Mouse (Mus musculus): ENCODE data around the gene Slc39a1. TPM values are rescaled to one million over a fixed set of nuclear protein-coding genes. Genes with fewer than 3 reads are reported as not detected.
"Not testable (repeated sequence)": the region's sequence is repeated elsewhere in the genome, so short reads cannot be mapped to it uniquely, and the experiment has no call there.

Gene Slc39a1
- polyA plus RNA-seq, 1 experiment: 76.1 TPM

DNA sequence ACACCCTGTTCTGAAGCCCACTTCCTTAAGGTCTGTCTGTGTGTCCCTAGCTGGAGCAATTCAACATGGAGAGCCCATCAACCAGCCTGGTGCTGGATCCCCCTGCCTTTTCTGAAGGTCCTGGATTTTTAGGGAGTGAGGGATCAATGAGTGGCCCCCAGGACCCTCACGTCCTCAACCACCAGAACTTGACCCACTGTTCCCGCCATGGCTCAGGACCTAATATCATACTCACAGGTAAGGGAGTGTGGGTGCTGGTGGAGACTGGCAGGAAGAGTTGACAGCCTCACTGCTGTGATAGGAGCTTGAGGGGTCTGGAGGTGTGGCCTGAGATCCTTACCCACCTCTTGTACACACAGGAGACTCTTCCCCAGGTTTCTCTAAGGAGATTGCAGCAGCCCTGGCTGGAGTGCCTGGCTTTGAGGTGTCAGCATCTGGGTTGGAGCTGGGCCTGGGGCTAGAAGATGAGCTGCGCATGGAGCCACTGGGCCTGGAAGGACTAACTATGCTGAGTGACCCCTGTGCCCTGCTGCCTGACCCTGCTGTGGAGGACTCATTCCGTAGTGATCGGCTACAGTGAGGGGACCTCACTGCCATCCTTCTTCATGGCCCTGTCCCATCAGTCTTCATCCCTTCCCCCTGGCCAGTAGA lies 15.3 kb downstream of the Slc39a1 start:
- 92% methylated on average over 5 of the region's 5 CpGs for WGBS
- no peak for DNase-seq (ENCODE audit: low read depth, low spot score)

DNA sequence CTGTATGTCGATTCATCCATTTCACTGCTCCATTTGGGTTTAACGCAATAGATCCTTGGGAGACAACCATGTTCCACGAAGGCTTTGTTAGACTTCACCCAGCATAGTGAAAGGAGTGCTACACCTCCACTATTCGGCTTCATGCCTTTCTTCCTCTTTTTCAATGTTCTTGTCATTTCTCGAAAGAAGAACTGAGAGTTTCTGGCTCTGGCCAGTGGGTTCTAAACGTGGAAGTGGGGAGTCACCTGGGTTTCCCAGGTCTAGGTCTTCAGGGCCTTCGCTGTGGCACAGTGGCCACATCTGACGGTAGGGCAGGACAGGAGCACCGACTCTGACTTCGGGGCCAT lies 16.7 kb downstream of the Slc39a1 start:
- 21% methylated on average over 10 of the region's 10 CpGs for WGBS
- no peak for DNase-seq (ENCODE audit: low read depth, low spot score)

DNA sequence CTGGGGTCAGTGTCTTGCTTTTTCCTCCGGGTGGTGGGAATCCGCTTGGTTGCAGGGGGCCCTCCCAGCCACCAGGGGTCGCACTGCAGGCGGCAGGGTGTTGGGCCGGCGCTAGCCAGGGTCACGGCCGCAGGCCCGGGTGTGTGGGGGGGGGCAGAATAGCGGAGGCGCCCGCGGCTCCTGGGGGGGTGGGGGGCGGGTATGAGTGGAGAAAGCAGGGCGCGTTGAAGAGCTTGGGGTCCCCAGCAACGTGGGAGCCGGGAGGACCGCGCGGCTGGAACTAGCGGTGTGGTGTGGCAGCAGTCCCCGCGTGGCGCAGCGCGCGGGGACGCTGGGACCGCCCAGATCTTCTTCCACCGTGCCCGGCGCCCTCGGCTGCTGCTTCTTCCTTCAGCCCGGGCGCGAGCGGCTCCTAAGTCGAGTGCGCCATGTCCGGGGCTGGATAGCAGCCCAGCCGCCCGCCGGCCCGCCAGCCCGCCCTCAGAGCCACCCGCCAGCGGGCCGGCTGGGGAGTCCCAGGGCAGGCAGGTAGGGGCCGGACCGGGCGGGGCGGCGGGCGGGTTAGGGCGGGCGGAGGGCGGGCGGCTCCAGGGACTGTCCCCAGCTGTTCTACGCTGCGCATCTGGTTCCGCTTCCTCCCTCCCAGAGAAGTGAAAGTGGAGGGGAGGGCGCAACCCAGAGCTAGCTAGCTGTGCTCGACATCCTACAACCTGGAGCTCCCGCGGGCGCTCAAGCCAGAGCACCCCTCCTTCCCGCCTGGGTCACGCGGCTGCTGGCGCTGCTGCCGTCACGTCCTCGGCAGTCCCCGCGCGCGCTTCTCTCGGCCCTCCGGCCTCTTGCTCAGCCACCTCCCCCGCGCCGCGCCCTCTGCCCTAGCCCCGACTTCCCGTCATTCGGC lies 17.3 kb downstream of the Slc39a1 start, which contains the start of gene Dennd4b:
Dennd4b (plus strand) TSS at position 152 of the 898 bp plus-strand sequence.
- WGBS: 1% methylated on average over 79 of the region's 87 CpGs

DNA sequence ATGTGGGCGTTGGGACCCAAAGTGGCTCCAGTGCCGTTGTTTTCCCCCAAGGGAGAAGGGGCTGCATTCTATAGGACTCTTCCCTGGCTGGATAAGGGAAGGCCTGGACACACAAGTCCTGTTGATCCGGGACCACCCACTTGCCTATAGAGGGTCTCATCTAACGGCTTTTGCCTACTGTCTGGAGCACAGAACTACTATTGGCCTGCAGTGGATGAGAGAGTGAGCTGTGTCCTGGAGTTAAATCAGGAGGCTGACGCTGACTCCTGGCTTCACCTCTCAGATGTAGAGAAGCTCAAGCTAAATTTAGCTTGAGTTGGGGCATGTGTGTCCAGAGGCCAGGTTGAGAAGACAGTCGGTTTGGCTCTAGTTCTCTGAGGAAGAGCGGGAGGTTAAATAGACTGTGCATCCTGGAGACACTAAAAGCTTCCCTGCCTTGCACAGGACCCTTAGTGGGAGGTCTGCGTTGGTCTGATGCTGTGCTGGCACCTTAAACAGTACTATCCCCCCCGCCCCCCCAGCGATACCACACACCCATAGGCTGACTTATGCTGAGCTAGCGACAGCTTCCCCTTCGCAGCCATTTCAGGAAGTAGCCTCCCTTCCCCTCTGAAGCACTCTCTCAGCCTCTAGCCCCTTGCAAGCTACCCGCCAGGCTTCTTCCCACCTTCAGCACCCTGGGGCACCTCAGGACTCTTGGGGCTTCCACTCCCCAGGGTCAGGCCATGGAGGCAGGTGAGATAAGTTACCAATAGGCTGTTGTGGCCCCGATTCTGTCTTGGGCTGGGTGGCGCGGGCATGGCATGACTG lies 18.2 kb downstream of the Slc39a1 start:
- no peak for DNase-seq (ENCODE audit: low read depth, low spot score)
- 29% methylated on average over 16 of the region's 16 CpGs for WGBS

More for the DNA sequence above, 17.3 kb downstream of the Slc39a1 start, which contains the start of gene Dennd4b:
- no peak for DNase-seq (ENCODE audit: low read depth, low spot score)

DNA sequence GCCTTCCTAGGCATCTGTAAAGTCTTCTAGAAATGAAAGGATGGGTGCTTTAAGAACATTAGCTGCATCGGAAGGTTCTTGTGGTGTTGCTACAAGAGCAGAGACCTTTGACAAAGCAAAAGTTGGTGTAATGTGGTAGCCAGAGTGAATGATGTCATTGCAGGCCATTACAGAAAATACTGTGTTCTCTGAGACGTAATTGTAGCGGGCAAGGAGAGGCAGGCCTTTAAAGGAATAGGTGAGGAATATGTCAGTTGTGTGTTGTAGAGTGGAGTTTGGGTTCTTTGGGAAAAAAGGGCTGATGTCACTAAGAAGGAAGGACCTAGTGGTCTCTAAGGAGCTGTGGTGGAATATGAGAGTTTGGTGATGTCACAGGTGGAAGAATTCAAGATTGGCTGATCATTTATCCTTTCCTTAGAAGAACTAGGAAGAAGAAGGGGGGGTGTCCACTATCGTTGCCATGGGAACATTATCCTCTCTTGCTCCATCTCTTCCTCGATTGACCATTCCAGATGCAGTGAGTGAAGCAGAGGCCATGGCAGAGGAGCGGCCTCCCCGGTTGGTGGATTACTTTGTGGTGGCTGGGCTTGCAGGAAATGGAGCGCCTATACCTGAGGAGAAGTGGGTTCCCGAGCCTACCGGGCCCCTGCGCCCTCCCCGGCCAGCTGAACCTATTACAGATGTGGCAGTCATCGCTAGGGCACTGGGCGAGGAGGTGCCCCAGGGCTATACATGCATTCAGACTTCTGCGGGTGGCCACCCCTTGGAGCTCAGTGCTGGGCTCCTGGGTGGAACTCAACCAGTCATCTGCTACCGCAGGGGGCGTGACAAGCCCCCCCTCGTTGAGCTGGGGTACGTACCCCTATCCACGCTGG lies 19.2 kb downstream of the Slc39a1 start:
- WGBS: 89% methylated on average over 20 of the region's 20 CpGs
- no peak for DNase-seq (ENCODE audit: low read depth, low spot score)

DNA sequence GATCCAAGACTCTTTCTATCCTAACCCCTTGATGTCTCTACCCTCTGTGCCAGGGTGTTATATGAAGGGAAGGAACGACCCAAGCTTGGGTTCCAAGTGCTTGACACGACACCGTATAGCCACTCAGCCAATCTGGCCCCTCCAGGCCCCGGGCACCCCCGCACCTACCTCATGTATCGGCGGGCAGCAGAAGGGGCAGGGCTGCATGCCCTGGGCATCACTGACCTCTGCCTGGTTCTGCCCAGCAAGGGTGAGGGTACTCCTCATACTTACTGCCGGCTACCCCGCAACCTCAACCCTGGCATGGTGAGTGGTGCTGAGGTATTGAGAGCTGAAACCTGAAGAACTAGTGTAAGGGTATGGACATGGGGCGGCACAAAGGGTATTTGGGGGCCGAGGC lies 20.2 kb downstream of the Slc39a1 start:
- WGBS: 95% methylated on average over 11 of the region's 11 CpGs
- no peak for DNase-seq (ENCODE audit: low read depth, low spot score)

DNA sequence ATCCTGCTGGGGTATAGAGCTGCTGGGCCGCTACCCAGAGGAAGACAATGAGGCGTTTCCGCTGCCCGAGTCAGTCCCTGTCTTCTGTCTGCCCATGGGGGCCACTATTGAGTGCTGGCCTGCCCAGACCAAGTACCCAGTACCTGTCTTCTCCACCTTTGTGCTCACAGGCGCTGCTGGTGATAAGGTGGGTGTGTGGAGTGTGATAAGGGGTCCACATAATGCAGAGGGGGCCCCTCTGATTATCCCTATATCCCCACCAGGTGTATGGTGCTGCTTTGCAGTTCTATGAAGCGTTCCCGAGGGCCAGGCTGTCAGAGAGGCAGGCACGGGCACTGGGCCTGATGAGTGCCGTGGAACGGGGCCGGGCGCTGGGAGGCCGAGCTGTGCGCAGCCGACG lies 21.0 kb downstream of the Slc39a1 start:
- WGBS: 93% methylated on average over 16 of the region's 16 CpGs
- no peak for DNase-seq (ENCODE audit: low read depth, low spot score)

DNA sequence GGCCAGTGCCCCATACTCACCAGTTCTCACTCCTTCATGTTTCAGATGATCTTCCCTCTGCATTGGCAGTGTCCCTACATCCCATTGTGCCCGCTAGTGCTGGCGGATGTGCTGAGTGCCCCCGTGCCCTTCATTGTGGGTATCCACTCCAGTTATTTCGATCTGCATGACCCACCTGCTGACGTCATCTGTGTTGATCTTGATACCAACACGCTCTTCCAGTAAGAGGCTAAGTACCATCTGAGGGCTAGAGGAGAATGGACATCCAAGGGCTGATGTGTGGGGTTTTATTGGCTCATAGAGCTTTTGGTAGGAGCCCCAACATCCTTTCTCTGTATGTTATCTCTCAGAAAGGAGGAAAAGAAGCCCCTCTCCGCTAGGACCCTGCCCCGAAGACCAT lies 22.8 kb downstream of the Slc39a1 start:
- DNase-seq (ENCODE audit: low read depth, low spot score): no peak
- WGBS: 93% methylated on average over 8 of the region's 8 CpGs

DNA sequence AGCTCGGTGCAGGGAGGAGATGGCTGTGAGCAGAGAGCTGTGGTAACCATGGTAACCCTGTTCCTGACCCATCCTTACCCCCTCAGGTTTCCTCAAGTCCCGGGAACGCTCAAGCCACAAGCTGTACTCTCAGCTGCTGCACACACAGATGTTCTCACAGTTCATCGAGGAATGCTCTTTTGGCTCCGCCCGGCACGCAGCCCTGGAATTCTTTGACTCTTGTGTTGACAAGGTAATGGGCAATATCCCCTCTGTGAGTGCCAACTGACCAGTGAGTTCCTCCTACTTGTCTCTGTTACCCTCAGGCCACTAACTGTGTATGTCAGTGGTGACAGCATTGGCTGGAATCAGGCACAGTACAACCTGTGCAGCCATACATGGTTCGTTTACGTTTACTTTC lies 24.2 kb downstream of the Slc39a1 start:
- no peak for DNase-seq (ENCODE audit: low read depth, low spot score)
- WGBS: 69% methylated on average over 9 of the region's 9 CpGs

DNA sequence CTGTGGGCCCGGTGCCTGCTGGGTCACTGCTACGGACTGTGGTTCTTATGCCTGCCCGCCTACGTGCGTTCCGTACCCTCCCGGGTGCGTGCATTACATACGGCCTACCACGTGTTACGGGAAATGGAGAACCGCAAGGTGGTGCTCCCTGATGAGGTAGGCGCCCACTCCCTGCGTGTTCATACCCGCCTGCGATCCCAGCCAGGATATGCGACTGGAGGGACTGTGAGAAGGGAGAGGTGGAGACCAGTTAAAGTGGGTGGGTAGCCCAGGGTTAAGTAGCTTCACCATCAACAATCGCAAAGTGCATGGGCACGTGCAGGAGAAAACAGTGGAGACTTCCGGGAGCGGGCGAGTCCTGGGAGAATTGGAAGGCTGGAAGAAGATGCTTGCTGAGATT lies 25.9 kb downstream of the Slc39a1 start:
- WGBS: 92% methylated on average over 22 of the region's 22 CpGs
- no peak for DNase-seq (ENCODE audit: low read depth, low spot score)

DNA sequence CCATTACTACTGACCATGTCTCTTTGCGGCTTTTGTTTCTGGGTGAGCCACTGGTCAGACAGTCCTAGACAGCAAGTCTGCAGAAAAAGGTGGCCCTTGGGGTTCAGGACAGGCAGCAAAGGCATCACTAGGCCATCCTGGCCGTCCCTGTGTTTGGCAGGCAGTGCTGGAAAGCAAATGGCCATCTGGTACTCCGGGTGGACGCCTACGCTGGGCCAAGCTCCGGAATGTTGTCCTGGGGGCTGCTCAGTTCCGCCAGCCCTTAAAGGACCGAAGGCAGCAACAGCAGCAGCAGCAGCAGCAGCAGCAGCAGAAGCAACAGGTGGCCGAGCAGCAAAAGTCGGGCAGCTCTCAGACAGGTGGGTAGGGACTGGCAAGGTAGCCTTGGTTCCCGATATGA lies 27.3 kb downstream of the Slc39a1 start:
- WGBS: 93% methylated on average over 11 of the region's 11 CpGs
- no peak for DNase-seq (ENCODE audit: low read depth, low spot score)

DNA sequence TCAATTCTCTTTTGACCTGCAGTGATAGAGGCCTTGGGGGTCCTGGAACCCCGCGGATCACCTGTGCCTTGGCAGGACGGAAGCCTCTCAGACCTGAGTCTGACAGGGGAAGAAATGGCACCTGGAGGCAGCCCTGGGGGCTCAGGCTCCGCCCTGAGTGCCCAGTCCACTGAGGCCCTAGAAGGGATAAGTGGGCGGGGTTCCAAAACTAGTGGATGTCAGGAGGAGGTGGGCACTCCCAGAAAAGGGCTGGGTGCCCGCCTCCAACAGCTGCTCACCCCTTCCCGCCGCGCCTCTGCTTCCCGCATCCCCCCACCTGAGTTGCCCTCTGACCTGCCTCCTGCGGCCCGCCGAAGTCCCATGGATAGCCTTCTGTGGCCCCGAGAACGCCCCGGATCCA lies 28.9 kb downstream of the Slc39a1 start:
- DNase-seq (ENCODE audit: low read depth, low spot score): no peak
- WGBS: 74% methylated on average over 16 of the region's 16 CpGs

DNA sequence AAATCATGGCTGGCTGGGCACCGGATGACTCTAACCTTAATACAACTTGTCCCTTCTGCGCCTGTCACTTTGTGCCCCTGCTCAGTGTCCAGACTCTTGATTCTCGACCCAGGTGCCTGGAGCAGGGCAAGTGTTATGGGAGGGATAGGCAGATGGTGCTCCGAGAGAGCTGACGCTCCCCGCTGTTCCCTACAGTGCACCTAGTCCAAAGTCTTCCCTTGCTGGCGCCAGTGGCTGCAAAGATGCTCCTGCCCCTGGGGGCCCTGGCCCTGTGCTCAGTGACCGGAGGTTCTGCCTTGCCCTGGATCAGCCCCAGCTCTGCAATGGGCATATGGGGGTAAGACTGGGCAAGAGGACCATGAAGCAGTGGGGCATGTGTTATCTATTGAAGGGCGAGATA lies 29.8 kb downstream of the Slc39a1 start:
- 88% methylated on average over 9 of the region's 9 CpGs for WGBS
- no peak for DNase-seq (ENCODE audit: low read depth, low spot score)

DNA sequence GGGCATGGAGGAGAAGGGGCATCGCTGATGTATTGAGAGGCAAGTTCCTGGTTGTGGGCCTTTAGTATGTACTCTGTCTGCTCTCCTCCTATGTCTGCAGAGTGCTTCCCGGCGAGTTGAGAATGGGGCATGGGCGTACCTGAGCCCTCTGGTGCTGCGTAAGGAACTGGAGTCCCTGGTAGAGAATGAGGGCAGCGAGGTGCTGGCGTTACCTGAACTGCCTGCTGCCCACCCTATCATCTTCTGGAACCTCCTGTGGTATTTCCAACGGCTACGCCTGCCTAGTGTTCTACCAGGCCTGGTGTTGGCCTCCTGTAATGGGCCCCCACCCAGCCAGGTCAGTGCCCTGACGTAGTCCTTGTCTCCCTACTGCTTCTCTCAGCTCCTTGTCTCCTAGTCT lies 30.2 kb downstream of the Slc39a1 start:
- 94% methylated on average over 10 of the region's 10 CpGs for WGBS
- no peak for DNase-seq (ENCODE audit: low read depth, low spot score)

DNA sequence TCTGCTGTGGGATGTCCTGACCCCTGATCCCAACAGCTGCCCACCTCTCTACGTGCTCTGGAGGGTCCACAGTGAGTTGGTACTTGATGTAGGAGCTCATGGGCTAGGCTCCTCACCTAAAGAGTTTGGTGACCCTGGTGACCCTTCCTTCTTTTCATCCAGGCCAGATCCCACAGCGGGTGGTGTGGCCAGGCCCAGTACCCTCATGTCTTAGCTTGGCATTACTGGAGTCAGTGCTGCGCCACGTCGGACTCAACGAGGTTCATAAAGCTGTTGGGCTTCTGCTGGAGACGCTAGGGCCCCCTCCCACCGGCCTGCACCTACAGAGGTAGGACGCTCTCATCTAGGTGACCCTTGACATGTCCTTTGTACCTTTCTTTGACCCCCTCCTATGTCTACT lies 31.2 kb downstream of the Slc39a1 start:
- DNase-seq (ENCODE audit: low read depth, low spot score): no peak
- WGBS: 90% methylated on average over 9 of the region's 9 CpGs

DNA sequence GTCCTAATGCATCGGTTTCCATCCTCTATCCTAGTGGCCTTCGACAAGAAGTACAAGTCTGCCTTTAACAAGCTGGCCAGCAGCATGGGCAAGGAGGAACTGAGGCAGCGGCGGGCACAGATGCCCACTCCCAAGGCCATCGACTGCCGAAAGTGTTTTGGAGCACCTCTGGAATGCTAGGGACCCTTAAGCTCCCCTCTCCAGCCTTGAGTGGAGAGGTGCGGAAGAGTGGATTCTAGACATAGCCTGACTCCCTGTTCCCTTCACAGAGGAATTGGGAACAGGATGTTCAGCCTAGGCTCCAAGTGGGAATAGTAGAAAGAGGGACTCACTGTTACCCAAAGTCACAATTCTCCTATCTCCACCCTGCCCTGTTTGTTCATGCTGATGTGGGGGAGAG lies 31.8 kb downstream of the Slc39a1 start:
- no peak for DNase-seq (ENCODE audit: low read depth, low spot score)
- WGBS: 95% methylated on average over 7 of the region's 7 CpGs

DNA sequence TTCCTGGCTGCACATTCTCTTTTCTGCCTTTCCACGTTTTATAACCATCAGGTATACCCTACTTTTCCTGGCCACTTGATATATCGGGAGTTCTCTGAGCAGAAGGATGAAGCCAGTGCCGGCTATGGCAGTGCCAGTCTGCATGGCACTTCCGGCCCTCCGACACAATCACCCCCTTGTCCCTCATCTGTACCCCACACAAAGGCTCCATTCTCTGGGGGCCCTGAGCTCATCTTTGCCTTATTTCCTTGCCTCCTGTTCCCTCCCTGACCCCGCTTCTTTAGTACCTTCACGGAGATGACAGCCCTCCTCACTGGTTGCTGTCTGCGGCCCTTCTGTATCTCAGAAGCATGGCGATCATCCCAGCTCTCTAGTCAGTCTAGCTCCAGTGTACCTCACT lies 32.7 kb downstream of the Slc39a1 start:
- DNase-seq (ENCODE audit: low read depth, low spot score): no peak
- 93% methylated on average over 9 of the region's 9 CpGs for WGBS

DNA sequence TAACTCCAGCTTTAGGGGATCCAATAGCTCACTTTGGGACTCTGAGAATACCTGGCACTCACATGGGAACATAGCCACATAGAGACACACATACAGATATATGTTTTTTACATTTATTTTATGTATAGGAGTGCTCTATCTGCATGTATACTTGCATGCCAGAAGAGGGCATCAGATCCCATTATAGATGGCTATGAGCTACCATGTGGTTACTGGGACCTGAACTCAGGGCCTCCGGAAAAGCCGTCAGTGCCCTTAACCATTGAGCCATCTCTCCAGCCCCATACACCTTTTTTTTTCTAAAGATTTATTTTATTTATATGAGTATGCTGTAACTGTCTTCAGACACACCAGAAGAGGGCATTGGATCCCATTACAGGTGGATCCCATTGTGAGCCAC lies 36.2 kb downstream of the Slc39a1 start:
- 96% methylated on average over 2 of the region's 2 CpGs for WGBS
- no peak for DNase-seq (ENCODE audit: low read depth, low spot score)

DNA sequence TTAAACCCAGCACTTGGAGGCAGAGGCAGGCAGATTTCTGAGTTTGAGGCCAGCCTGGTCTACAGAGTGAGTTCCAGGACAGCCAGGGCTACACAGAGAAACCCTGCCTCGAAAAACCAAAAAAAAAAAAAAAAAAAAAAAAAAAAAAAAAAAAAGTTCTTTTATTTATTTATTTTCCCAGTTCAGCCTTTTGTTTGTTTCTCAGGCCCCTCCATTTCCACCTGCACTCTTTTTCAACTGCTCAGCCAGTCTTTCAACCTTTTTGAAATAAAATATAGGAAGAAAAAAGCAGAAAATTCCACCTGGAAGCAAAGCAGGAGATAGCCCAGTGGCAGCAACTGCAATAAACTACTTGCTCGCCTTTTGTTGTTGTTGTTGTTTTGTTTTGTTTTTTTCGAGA lies 41.4 kb downstream of the Slc39a1 start:
- WGBS: 56% methylated on average over 3 of the region's 3 CpGs
- DNase-seq (ENCODE audit: low read depth, low spot score): not testable (repeated sequence)

Data from large intestine, adult 2 months (tissue).